Mouse (Mus musculus) C2C12 (cell line): ENCODE results near the gene Itga7. TPM values are rescaled to one million over a fixed set of nuclear protein-coding genes. Genes with fewer than 3 reads are reported as not detected.

ENCODE experiments used
- H3K27me3 ChIP-seq: one replicate; pipeline ENCODE4 v1.6.1; 2011; ENCODE audit not compliant: control insufficient read depth, insufficient read depth, insufficient read length
- H3K36me3 ChIP-seq: one replicate; pipeline ENCODE4 v1.6.1; 2011; ENCODE audit not compliant: control insufficient read depth, insufficient read depth
- H3K4me3 ChIP-seq: one replicate; pipeline ENCODE4 v1.5.1; 2011; ENCODE audit warnings: mild to moderate bottlenecking, control low read depth; ENCODE audit not compliant: poor library complexity, insufficient read depth, severe bottlenecking
- H3K79me2 ChIP-seq: one replicate; pipeline ENCODE4 v1.6.1; 2011; ENCODE audit not compliant: control insufficient read depth, insufficient read depth
- H3K79me3 ChIP-seq: one replicate; pipeline ENCODE4 v1.6.1; 2011; ENCODE audit warnings: low read depth, control low read depth
- H3ac ChIP-seq: one replicate; pipeline ENCODE3; 2011; ENCODE audit warnings: low read depth; ENCODE audit not compliant: control insufficient read depth, insufficient read length
- CEBPB ChIP-seq: IDR thresholded peaks from one replicate; pipeline ENCODE4 v1.6.1; 2011; ENCODE audit warnings: low read depth, mild to moderate bottlenecking, control low read depth, moderate library complexity
- CTCF ChIP-seq: IDR thresholded peaks from one replicate; pipeline ENCODE4 v1.5.1; 2011; ENCODE audit not compliant: control insufficient read depth, insufficient read depth, insufficient read length
- FOSL1 ChIP-seq: IDR thresholded peaks from one replicate; pipeline ENCODE4 v1.8.0; 2011; ENCODE audit warnings: mild to moderate bottlenecking, low read length; ENCODE audit not compliant: poor library complexity, insufficient read depth, severe bottlenecking
- MAX ChIP-seq: IDR thresholded peaks from one replicate; pipeline ENCODE4 v1.6.1; 2011; ENCODE audit warnings: mild to moderate bottlenecking, control low read depth
- MYOD1 ChIP-seq: IDR thresholded peaks from one replicate; pipeline ENCODE4 v1.6.1; 2011; ENCODE audit warnings: low read depth; ENCODE audit not compliant: control insufficient read depth, insufficient read length
- MYOG ChIP-seq: IDR thresholded peaks from one replicate; pipeline ENCODE4 v1.6.1; 2011; ENCODE audit not compliant: control insufficient read depth, insufficient read length; ENCODE audit errors: extremely low read depth
- USF1 ChIP-seq: IDR thresholded peaks from one replicate; pipeline ENCODE4 v1.6.1; 2011; ENCODE audit warnings: low read depth, mild to moderate bottlenecking, control low read depth, moderate library complexity
- polyA plus RNA-seq: library from polyadenylated mRNA; unstranded; fragments of >200 nt; fragmentation: generic; extraction: Trizol; gene quantifications from one replicate; pipeline ENCODE4 v1.2.1, GENCODE M21; 2012; ENCODE audit warnings: missing spikeins

Itga7 gene
- polyA plus RNA-seq, 1 experiment = 100 TPM

DNA sequence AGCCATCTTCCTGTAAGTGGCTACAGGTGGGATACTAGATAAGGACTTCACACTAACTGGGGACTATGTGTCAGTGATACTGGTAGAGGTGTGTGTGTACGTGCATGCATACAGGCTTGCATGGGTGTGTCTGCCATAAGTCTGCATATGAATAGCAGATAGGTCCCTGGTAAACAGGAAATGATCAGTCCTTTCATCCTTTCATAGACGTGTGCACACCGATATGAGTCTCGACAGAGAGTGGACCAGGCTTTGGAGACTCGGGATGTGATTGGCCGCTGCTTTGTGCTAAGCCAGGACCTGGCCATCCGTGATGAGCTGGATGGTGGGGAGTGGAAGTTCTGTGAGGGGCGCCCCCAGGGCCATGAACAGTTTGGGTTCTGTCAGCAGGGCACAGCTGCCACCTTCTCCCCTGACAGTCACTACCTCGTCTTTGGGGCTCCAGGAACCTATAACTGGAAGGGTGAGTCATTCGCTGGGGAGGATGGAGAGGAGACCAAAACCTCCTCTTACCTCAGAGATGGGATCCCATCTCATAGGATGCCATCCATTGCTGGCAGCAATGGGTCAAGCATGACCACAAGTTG, 7.0 kb downstream of the Itga7 start:
- H3K36me3 ChIP-seq = peaks cover 38% of the 10 kb centered on the region
- no peak overlapping the region for H3K4me3 ChIP-seq
- TF ChIP-seq MAX = no peak
- no peak for TF ChIP-seq USF1
- no peak overlapping the region for H3ac ChIP-seq
- H3K27me3 ChIP-seq = no peaks in the 10 kb centered on the region
- H3K79me2 ChIP-seq = peaks cover 51% of the 10 kb centered on the region
- H3K79me3 ChIP-seq = peaks cover 20% of the 10 kb centered on the region

DNA sequence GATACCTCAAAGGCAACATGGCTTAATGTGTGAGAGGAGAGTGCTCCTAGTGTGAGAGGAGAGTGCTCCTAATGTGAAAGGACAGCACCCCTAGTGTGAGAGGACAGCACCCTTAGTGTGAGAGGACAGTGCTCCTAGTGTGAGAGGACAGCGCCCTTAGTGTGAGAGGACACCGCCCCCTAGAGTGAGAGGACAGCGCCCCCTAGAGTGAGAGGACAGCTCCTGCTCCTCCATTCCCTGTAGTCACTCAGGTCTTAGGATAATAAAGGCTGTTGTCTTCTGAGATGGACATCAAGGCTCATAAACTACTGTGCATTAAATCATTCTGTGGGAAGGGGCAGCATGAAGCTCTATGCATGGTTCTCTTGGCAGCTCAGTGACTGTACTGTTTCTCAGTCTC, 12.1 kb downstream of the Itga7 start:
- Histone ChIP-seq H3K4me3 (no peak overlapping the region), H3K27me3 (no peaks in the 10 kb centered on the region), H3K79me2 (peaks cover 6% of the 10 kb centered on the region), H3K36me3 (peaks cover 70% of the 10 kb centered on the region), H3K79me3 (no peaks in the 10 kb centered on the region), H3ac (no peak overlapping the region)
- no peak for TF ChIP-seq USF1
- peak; percentile 80 for TF ChIP-seq CTCF

DNA sequence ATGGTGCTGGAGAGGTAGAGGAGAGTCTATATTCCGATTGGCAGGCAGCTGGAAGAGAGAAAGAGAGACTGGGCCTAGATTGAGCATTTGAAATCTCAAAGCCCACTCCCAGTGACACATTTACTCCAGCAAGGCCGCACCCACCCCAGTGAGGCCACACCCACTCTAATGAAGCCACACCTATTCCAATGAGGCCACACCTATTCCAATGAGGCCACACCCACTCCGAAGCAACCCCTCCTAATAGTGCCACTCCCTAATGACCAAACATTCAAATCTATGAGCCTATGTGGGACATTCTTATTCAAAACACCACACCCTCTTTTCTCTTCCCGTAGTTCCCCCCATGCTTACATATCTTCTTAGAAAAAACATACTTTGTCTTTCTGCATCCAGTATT, 13.9 kb downstream of the Itga7 start:
- H3K4me3 ChIP-seq = no peak overlapping the region
- H3K79me3 ChIP-seq = no peaks in the 10 kb centered on the region
- TF ChIP-seq MYOG (no peak), MYOD1 (no peak), USF1 (no peak), CTCF (no peak), MAX (no peak), CEBPB (no peak), FOSL1 (no peak)
- no peaks in the 10 kb centered on the region for H3K79me2 ChIP-seq
- no peaks in the 10 kb centered on the region for H3K27me3 ChIP-seq
- H3K36me3 ChIP-seq = peaks cover 72% of the 10 kb centered on the region
- H3ac ChIP-seq = no peak overlapping the region

DNA sequence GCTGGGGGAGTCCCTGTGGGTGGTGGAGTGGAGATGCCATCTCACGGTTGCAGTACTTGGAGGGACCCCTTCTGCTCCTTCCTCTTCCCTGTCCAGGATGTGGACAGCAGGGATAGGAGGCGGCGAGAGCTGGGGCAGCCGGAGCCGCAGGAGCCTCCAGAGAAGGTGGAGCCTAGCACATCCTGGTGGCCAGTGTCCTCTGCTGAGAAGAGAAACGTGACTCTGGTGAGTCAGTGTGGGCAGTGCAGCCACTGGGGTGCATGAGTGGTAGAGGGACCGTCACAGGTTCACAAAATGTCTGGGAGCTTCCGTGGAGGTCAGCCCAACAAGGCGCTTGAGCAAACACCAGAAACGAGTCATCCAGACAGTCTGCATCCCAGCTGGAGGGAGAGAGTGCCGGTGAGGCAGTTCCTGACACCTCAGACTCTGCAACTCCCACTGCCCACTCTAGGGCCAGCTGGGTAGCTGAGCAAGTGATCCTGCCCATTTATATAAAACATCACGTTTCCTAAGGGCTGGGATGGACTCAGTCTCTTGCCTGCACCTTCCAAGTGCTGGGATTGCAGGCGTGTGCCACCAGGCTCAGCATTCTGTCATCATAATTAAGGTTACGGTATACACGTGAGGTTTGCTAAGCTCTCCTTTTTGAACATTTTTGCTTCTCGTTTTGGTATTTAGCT, 16.7 kb downstream of the Itga7 start:
- no peaks in the 10 kb centered on the region for H3K79me2 ChIP-seq
- H3ac ChIP-seq = no peak overlapping the region
- TF ChIP-seq MYOG (no peak), MAX (no peak), FOSL1 (no peak), USF1 (no peak), CEBPB (no peak), MYOD1 (no peak), CTCF (no peak)
- no peaks in the 10 kb centered on the region for H3K27me3 ChIP-seq
- peaks cover 73% of the 10 kb centered on the region for H3K36me3 ChIP-seq
- no peaks in the 10 kb centered on the region for H3K79me3 ChIP-seq
- H3K4me3 ChIP-seq = no peak overlapping the region

- TF ChIP-seq MAX (no peak), FOSL1 (no peak), MYOG (no peak), USF1 (no peak), MYOD1 (no peak), CTCF (no peak), CEBPB (no peak)
- no peak overlapping the region for H3K4me3 ChIP-seq
- no peaks in the 10 kb centered on the region for H3K27me3 ChIP-seq
- no peaks in the 10 kb centered on the region for H3K79me2 ChIP-seq
- peaks cover 19% of the 10 kb centered on the region for H3K36me3 ChIP-seq
- no peaks in the 10 kb centered on the region for H3K79me3 ChIP-seq
- no peak overlapping the region for H3ac ChIP-seq
These were observed 24.7 kb downstream of the Itga7 start for GRCm38 (mm10) chr10:128958340-128958739.

DNA sequence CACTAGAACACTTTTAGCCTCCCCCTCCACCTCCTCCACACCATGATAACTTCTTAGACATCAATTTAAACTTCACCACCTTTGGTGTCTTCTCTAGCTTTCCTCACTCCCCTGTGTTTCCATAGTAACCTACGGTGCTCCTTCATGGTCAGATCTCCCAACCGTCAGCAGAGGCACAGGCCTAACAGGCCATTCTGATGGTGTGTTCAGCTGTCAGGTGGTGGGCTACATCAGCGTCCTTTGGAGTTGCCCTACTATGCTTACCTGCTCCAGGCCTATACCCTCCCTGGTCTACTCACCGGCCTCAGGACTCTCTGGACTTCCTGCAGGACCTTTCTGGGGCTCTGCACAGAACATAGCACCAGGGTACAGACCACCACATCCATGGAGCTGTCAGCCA, 26.5 kb downstream of the Itga7 start:
- Histone ChIP-seq H3K27me3 (no peaks in the 10 kb centered on the region), H3K36me3 (peaks cover 9% of the 10 kb centered on the region), H3K79me3 (no peaks in the 10 kb centered on the region), H3ac (no peak overlapping the region), H3K79me2 (no peaks in the 10 kb centered on the region), H3K4me3 (no peak overlapping the region)
- TF ChIP-seq MAX (no peak), FOSL1 (no peak), CEBPB (no peak), MYOG (no peak), USF1 (no peak), MYOD1 (no peak), CTCF (no peak)
